Mouse (Mus musculus) midbrain, embryonic 14.5 days (tissue): ENCODE measurements around the gene Mycbp2. TPM values are rescaled to one million over a fixed set of nuclear protein-coding genes. Genes with fewer than 3 reads are reported as not detected.

Source experiments
- ATAC-seq: fragments of 200-750 bp; cut with Nextera tagmentation; 2 replicates; pipeline ENCODE4 v1.8.0; 2017; ENCODE audit warnings: moderate number of reproducible peaks, moderate library complexity; ENCODE audit not compliant: low FRiP score, low TSS enrichment
- DNase-seq: peaks from one replicate; pipeline ENCODE4 v3.0.0-alpha.2; 2015
- H3K27ac ChIP-seq: fragments of 300-500 bp; sonication (generic); replicated peaks from 2 replicates; pipeline ENCODE4 v1.5.1; 2014; ENCODE audit warnings: mild to moderate bottlenecking, low read depth, low read length, moderate library complexity
- H3K27me3 ChIP-seq: fragments of 300-500 bp; sonication (generic); 2 replicates; pipeline ENCODE4 v1.6.1; 2014; ENCODE audit warnings: low read length, control low read depth, mixed read lengths; ENCODE audit not compliant: control insufficient read depth, insufficient read depth
- H3K36me3 ChIP-seq: fragments of 300-500 bp; sonication (generic); 2 replicates; pipeline ENCODE4 v1.6.1; 2014; ENCODE audit warnings: low read length, control low read depth; ENCODE audit not compliant: control insufficient read depth, insufficient read depth
- H3K4me1 ChIP-seq: fragments of 300-500 bp; sonication (generic); 2 replicates; pipeline ENCODE4 v1.6.1; 2014; ENCODE audit warnings: mild to moderate bottlenecking, antibody characterized with exemption, low read length, control low read depth; ENCODE audit not compliant: control insufficient read depth, insufficient read depth
- H3K4me2 ChIP-seq: fragments of 300-500 bp; sonication (generic); 2 replicates; pipeline ENCODE4 v1.6.1; 2014; ENCODE audit warnings: mild to moderate bottlenecking, low read length, moderate library complexity
- H3K4me3 ChIP-seq: fragments of 300-500 bp; sonication (generic); replicated peaks from 2 replicates; pipeline ENCODE4 v1.5.1; 2014; ENCODE audit warnings: low read depth, low read length
- H3K9ac ChIP-seq: fragments of 300-500 bp; sonication (generic); replicated peaks from 2 replicates; pipeline ENCODE4 v1.6.1; 2014; ENCODE audit warnings: mild to moderate bottlenecking, low read length, moderate library complexity
- H3K9me3 ChIP-seq: fragments of 300-500 bp; sonication (generic); 2 replicates; pipeline ENCODE4 v1.6.1; 2016; ENCODE audit warnings: low read length, control low read depth, mixed read lengths; ENCODE audit not compliant: control insufficient read depth
- WGBS: fragments of 180-500 bp; shearing (Covaris S2); extraction: QIAGEN DNeasy Blood & Tissue Kit; methylation state at CpG from one replicate; pipeline ENCODE4 v1.1.7; 2014; 5-methylcytosine and 5-hydroxymethylcytosine counted together
- polyA plus RNA-seq: library from polyadenylated mRNA; unstranded; fragments of >200 nt; fragmentation: Nextera tagmentation; extraction: Ambion mirVana; gene quantifications from 2 replicates; pipeline ENCODE4 v1.2.1, GENCODE M21; 2014

Gene Mycbp2
- 77.2 and 77.6 TPM in 2 replicates for polyA plus RNA-seq

GRCm38 (mm10) chr14:103346729-103347505 is at the start of gene Mycbp2:
Gene Mycbp2 (minus strand): TSS chr14:103346814.
- Histone ChIP-seq H3K27me3 (no peaks in the 10 kb centered on the region), H3K27ac (peak within 1 kb of the TSS; percentile 98), H3K36me3 (no peaks in the 10 kb centered on the region), H3K9me3 (no peaks in the 10 kb centered on the region), H3K4me2 (peak within 1 kb of the TSS; percentile 78), H3K4me3 (peak within 1 kb of the TSS; percentile 78), H3K4me1 (peaks cover 23% of the 10 kb centered on the region), H3K9ac (peak within 1 kb of the TSS; percentile 87)
- 6% methylated on average over 39 of the region's 41 CpGs for WGBS
- ATAC-seq (peak; percentile 97), DNase-seq (peak; percentile 98)

- no peak overlapping the region for H3K4me3 ChIP-seq
- H3K4me2 ChIP-seq = no peak overlapping the region
- no peak overlapping the region for H3K27ac ChIP-seq
- no peaks in the 10 kb centered on the region for H3K4me1 ChIP-seq
- no peaks in the 10 kb centered on the region for H3K27me3 ChIP-seq
- H3K9ac ChIP-seq = no peak overlapping the region
- ATAC-seq (no peak), DNase-seq (no peak)
- H3K9me3 ChIP-seq = no peaks in the 10 kb centered on the region
- no peaks in the 10 kb centered on the region for H3K36me3 ChIP-seq
- WGBS = 70% methylated on average over 7 of the region's 7 CpGs
These were observed 45.8 kb upstream of the Mycbp2 start for GRCm38 (mm10) chr14:103392391-103392790.

DNA sequence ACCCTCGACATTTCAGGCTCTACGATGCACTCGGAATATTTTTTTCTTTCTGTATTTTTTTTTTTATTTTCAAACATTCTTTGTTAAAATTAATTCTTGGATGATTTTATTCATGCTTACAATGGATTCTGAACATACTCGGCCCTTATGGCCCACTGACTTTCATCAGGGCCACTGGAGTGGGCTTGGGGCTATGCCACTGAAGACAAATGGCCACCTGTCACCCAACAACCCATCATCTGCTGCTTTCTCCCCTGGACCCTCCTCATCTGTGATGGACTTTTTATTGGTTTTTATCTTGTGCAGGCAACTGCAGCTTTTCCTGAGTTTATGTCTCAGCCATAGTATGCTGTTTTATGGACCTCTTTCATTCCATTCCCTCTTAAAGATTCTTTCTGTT is 40.8 kb upstream of the Mycbp2 start:
- Histone ChIP-seq H3K4me2 (no peak overlapping the region), H3K4me1 (no peaks in the 10 kb centered on the region), H3K27ac (no peak overlapping the region), H3K9me3 (no peaks in the 10 kb centered on the region), H3K9ac (no peak overlapping the region), H3K36me3 (no peaks in the 10 kb centered on the region), H3K27me3 (no peaks in the 10 kb centered on the region), H3K4me3 (no peak overlapping the region)
- DNase-seq (no peak), ATAC-seq (no peak)
- 88% methylated on average over 4 of the region's 4 CpGs for WGBS

DNA sequence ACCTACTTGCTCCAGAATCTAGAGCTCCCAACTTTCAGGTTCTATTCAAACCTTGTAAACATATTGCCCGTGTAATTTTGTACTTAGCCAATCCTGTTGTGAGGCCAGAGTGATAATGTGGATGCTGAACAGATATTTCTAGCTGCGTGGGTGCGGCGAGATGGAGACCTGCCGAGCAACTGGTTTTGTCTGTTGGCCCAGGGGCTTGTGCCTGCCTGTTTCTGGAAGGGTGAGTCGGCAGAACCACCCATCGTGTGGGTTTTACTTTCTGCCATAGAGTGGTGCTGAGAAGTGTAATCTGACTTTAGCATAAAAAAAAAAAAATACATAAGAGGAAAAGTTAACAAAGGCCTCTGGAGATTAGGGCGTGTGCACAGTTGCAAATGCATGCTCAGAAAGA is 40.3 kb upstream of the Mycbp2 start:
- Histone ChIP-seq H3K4me3 (no peak overlapping the region), H3K4me2 (no peak overlapping the region), H3K4me1 (no peaks in the 10 kb centered on the region), H3K9ac (no peak overlapping the region), H3K27me3 (no peaks in the 10 kb centered on the region), H3K27ac (no peak overlapping the region), H3K9me3 (no peaks in the 10 kb centered on the region), H3K36me3 (no peaks in the 10 kb centered on the region)
- ATAC-seq (no peak), DNase-seq (no peak)
- WGBS = 79% methylated on average over 8 of the region's 8 CpGs

GRCm38 (mm10) chr14:103385084-103385610 is 38.5 kb upstream of the Mycbp2 start:
- H3K27ac ChIP-seq = no peak overlapping the region
- no peak overlapping the region for H3K4me2 ChIP-seq
- H3K4me3 ChIP-seq = no peak overlapping the region
- H3K4me1 ChIP-seq = no peaks in the 10 kb centered on the region
- no peaks in the 10 kb centered on the region for H3K27me3 ChIP-seq
- ATAC-seq = no peak
- H3K9ac ChIP-seq = no peak overlapping the region
- WGBS = 66% methylated on average over 13 of the region's 13 CpGs
- no peaks in the 10 kb centered on the region for H3K9me3 ChIP-seq
- no peak for DNase-seq
- H3K36me3 ChIP-seq = no peaks in the 10 kb centered on the region

GRCm38 (mm10) chr14:103378703-103379102 is 32.1 kb upstream of the Mycbp2 start:
- no peaks in the 10 kb centered on the region for H3K36me3 ChIP-seq
- ATAC-seq (no peak), DNase-seq (no peak)
- no peaks in the 10 kb centered on the region for H3K27me3 ChIP-seq
- no peak overlapping the region for H3K4me3 ChIP-seq
- no peaks in the 10 kb centered on the region for H3K9me3 ChIP-seq
- H3K4me1 ChIP-seq = no peaks in the 10 kb centered on the region
- WGBS = 76% methylated on average over 3 of the region's 3 CpGs
- no peak overlapping the region for H3K27ac ChIP-seq
- H3K9ac ChIP-seq = no peak overlapping the region
- no peak overlapping the region for H3K4me2 ChIP-seq

DNA sequence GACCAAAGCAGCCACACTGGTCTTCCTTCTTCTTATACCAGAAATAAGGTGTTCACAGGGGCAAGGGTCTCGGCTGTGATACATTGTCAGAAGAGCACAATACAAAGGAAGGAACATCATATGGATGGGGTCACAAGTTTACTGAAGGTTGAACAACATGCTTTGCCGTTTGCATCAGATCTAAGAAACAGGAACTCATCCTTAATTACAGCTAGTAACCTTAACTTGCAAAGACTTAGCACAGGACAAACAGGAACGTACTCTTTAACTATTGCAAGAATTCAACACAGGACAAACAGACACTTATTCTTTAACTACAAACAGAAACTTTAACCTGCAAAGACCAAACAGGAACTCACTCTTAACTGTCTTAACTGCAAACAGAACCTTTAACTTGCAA is 30.2 kb upstream of the Mycbp2 start:
- no peak overlapping the region for H3K4me3 ChIP-seq
- no peak overlapping the region for H3K9ac ChIP-seq
- H3K27ac ChIP-seq = no peak overlapping the region
- no peak overlapping the region for H3K4me2 ChIP-seq
- H3K27me3 ChIP-seq = no peaks in the 10 kb centered on the region
- no peak for DNase-seq
- H3K36me3 ChIP-seq = no peaks in the 10 kb centered on the region
- no peaks in the 10 kb centered on the region for H3K4me1 ChIP-seq
- 89% methylated on average over 3 of the region's 3 CpGs for WGBS
- no peaks in the 10 kb centered on the region for H3K9me3 ChIP-seq
- ATAC-seq = no peak

DNA sequence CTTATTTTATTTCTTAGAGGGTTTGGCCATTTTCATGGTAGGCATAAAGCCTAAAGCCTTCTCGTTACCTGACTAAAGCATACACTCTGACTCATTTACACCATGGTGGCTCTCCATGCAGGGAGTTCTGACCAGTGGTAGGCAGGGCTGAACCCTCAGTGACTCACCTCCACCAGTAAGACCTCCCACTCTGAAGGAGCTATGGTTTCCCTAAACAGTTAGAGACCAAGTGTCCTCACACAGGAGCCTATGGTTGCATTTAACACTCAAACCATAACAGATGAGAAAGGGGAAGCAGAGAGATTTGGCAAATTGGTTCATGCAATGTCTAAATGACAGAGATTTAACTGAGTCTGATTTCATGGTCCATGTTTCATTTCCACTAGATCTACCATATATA is 28.9 kb upstream of the Mycbp2 start:
- Histone ChIP-seq H3K4me2 (no peak overlapping the region), H3K27ac (no peak overlapping the region), H3K4me1 (no peaks in the 10 kb centered on the region), H3K9me3 (no peaks in the 10 kb centered on the region), H3K9ac (no peak overlapping the region), H3K4me3 (no peak overlapping the region), H3K36me3 (no peaks in the 10 kb centered on the region), H3K27me3 (no peaks in the 10 kb centered on the region)
- 95% methylated on average over 1 of the region's 1 CpGs for WGBS
- ATAC-seq = no peak
- no peak for DNase-seq

- no peak for ATAC-seq
- Histone ChIP-seq H3K4me2 (no peak overlapping the region), H3K27me3 (no peaks in the 10 kb centered on the region), H3K9me3 (no peaks in the 10 kb centered on the region), H3K36me3 (no peaks in the 10 kb centered on the region), H3K4me3 (no peak overlapping the region), H3K9ac (no peak overlapping the region), H3K4me1 (no peaks in the 10 kb centered on the region), H3K27ac (no peak overlapping the region)
- WGBS = 56% methylated on average over 2 of the region's 2 CpGs
- DNase-seq = no peak
These were observed 16.6 kb upstream of the Mycbp2 start for GRCm38 (mm10) chr14:103363199-103363598.
